Mouse (Mus musculus) lung, adult 2 months (tissue): Measurements from ENCODE around the gene Mob3b.

Experiments
- CTCF ChIP-seq: fragments of 200-500 bp; IDR thresholded peaks from 2 replicates; pipeline ENCODE4 v1.5.1; 2011; ENCODE audit warnings: mild to moderate bottlenecking, low read length, control low read depth; ENCODE audit not compliant: insufficient read depth
- POLR2A ChIP-seq: fragments of 200-500 bp; IDR thresholded peaks from 2 replicates; pipeline ENCODE4 v1.6.1; 2011; ENCODE audit warnings: low read depth, mild to moderate bottlenecking, control low read depth, low read length, borderline replicate concordance; ENCODE audit errors: extremely low read depth

GRCm38 (mm10) chr4:34907026-34907425, 250.3 kb downstream of the Mob3b start:
- TF ChIP-seq POLR2A (no peak), CTCF (no peak)
